15 mouse cellular contexts compared by ENCODE assay signal in the genomic region with DNA sequence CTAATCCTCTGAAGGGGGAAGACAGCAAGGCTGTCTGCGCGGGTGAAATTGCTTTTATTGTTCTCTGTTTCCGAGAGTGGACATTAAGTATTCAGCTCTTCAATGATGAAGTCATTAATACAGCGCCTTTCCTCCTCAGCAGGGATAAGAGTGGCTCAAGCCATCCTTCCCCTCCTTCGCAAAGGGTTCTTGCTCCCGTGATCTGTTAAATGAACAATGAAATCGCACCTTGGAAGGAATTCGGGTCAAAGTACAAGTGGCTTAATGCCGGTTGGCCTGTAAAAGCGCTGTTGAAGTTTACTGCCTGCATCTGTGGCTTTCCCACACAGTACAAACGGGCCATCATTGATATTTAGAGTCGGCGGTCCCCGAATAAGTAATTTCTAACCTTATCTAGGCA.
DNase-seq lines count a peak whose midpoint lies in the region; ATAC-seq and TF ChIP-seq lines count a peak whose summit lies in the region.
"Had no signal": no experiment of that assay in that cellular context is flagged by ENCODE, and none has a peak within 500 bp of the region (broad histone marks: within the 10 kb centered on the region; RNA-seq: fewer than 3 reads in every experiment).

No protein-coding gene starts in this region.

- no peak for TF ChIP-seq EP300 in lung, postnatal 0 days (IDR thresholded peaks at IDR 0.05)

- no peaks in the 10 kb centered on the region for H3K9me3 ChIP-seq in forebrain, embryonic 14.5 days (replicated peaks; ENCODE audit: control insufficient read depth, low read length)
- H3K9me3 ChIP-seq in forebrain, postnatal 0 days (ENCODE audit: low read length) = no peaks in the 10 kb centered on the region
- no peaks in the 10 kb centered on the region for H3K9me3 ChIP-seq in kidney, embryonic 15.5 days (replicated peaks)
- H3K9me3 ChIP-seq in neural tube, embryonic 12.5 days = no peaks in the 10 kb centered on the region
- H3K9me3 ChIP-seq in lung, postnatal 0 days (ENCODE audit: low read length) = no peaks in the 10 kb centered on the region
- H3K9me3 ChIP-seq: embryonic facial prominence, embryonic 15.5 days had no signal

- no peak for TF ChIP-seq POLR2A in bone marrow macrophage, adult 2 months (IDR thresholded peaks at IDR 0.05; ENCODE audit: borderline replicate concordance, low read depth, low read length)

- H3K27me3 ChIP-seq in forebrain, embryonic 14.5 days (replicated peaks; ENCODE audit: control insufficient read depth, insufficient read depth, low read length) = no peaks in the 10 kb centered on the region
- H3K27me3 ChIP-seq in forebrain, postnatal 0 days (ENCODE audit: insufficient read depth, low read length) = no peaks in the 10 kb centered on the region
- H3K27me3 ChIP-seq in kidney, embryonic 15.5 days = 0 out of 2 replicates have a peak, but pooled peaks cover 5% of the 10 kb centered on the region
- no peaks in the 10 kb centered on the region for H3K27me3 ChIP-seq in neural tube, embryonic 12.5 days (replicated peaks)
- no peaks in the 10 kb centered on the region for H3K27me3 ChIP-seq in lung, postnatal 0 days (replicated peaks; ENCODE audit: insufficient read depth, low read length)
- H3K27me3 ChIP-seq: embryonic facial prominence, embryonic 15.5 days; limb, embryonic 13.5 days had no signal

- H3K4me1 ChIP-seq in forebrain, embryonic 14.5 days (ENCODE audit: control insufficient read depth, insufficient read depth, low read length) = peaks cover 5% of the 10 kb centered on the region
- H3K4me1 ChIP-seq in forebrain, postnatal 0 days (ENCODE audit: insufficient read depth) = peaks cover 4% of the 10 kb centered on the region; the same call in 1 of the 2 replicates
- H3K4me1 ChIP-seq in bone marrow macrophage, adult 2 months (ENCODE audit: control insufficient read depth, insufficient read depth, low read length) = peaks cover 35% of the 10 kb centered on the region
- peaks cover 21% of the 10 kb centered on the region for H3K4me1 ChIP-seq in kidney, embryonic 15.5 days
- H3K4me1 ChIP-seq in neural tube, embryonic 12.5 days = peaks cover 3% of the 10 kb centered on the region; the same call in 1 of the 2 replicates
- no peaks in the 10 kb centered on the region for H3K4me1 ChIP-seq in lung, postnatal 0 days (ENCODE audit: insufficient read depth, low read depth, low read length)
- H3K4me1 ChIP-seq: embryonic facial prominence, embryonic 15.5 days had no signal

- H3K9ac ChIP-seq in forebrain, embryonic 14.5 days (ENCODE audit: low read length) = no peak overlapping the region; the same call in 1 of the 2 replicates
- no peak overlapping the region for H3K9ac ChIP-seq in forebrain, postnatal 0 days
- H3K9ac ChIP-seq in kidney, embryonic 15.5 days = no peak overlapping the region
- no peak overlapping the region for H3K9ac ChIP-seq in neural tube, embryonic 12.5 days
- no peak overlapping the region for H3K9ac ChIP-seq in lung, postnatal 0 days (replicated peaks; ENCODE audit: low read depth)
- H3K9ac ChIP-seq: embryonic facial prominence, embryonic 15.5 days; limb, embryonic 13.5 days had no signal

- H3K4me3 ChIP-seq in forebrain, embryonic 14.5 days (ENCODE audit: low read depth, low read length) = no peak overlapping the region
- H3K4me3 ChIP-seq in forebrain, postnatal 0 days (ENCODE audit: low read depth, low read length) = no peak overlapping the region
- H3K4me3 ChIP-seq in bone marrow macrophage, adult 2 months (ENCODE audit: insufficient read depth, low read length) = no peak overlapping the region
- H3K4me3 ChIP-seq in kidney, embryonic 15.5 days (replicated peaks) = no peak overlapping the region
- no peak overlapping the region for H3K4me3 ChIP-seq in neural tube, embryonic 12.5 days
- no peak overlapping the region for H3K4me3 ChIP-seq in left cerebral cortex, adult 2 months
- no peak overlapping the region for H3K4me3 ChIP-seq in lung, postnatal 0 days (ENCODE audit: low read depth, low read length)
- H3K4me3 ChIP-seq: embryonic facial prominence, embryonic 15.5 days; limb, embryonic 13.5 days had no signal

- no peak overlapping the region for H3K4me2 ChIP-seq in forebrain, embryonic 14.5 days (ENCODE audit: low read length)
- H3K4me2 ChIP-seq in forebrain, postnatal 0 days (ENCODE audit: low read depth) = no peak overlapping the region
- no peak overlapping the region for H3K4me2 ChIP-seq in kidney, embryonic 15.5 days
- H3K4me2 ChIP-seq in neural tube, embryonic 12.5 days (replicated peaks) = peak overlapping the region; percentile 24
- no peak overlapping the region for H3K4me2 ChIP-seq in lung, postnatal 0 days (replicated peaks; ENCODE audit: low read depth, low read length)
- H3K4me2 ChIP-seq: embryonic facial prominence, embryonic 15.5 days; limb, embryonic 13.5 days had no signal

- ATAC-seq in forebrain, embryonic 14.5 days = no peak
- ATAC-seq in forebrain, postnatal 0 days = no peak
- ATAC-seq in kidney, embryonic 15.5 days (replicated peaks; ENCODE audit: low FRiP score) = no peak
- no peak for ATAC-seq in neural tube, embryonic 12.5 days (ENCODE audit: low FRiP score, low read depth)
- ATAC-seq in lung, postnatal 0 days = no peak

- intact Hi-C loops in left cerebral cortex, postnatal 4 days (cut with DNase I) = no loop called here
- intact Hi-C loops in left cerebral cortex, adult 2 months (cut with DNase I) = no loop called here

- no peak overlapping the region for H3K27ac ChIP-seq in forebrain, embryonic 14.5 days (ENCODE audit: low read depth, low read length)
- no peak overlapping the region for H3K27ac ChIP-seq in forebrain, postnatal 0 days (ENCODE audit: low read depth, low read length)
- H3K27ac ChIP-seq in bone marrow macrophage, adult 2 months (ENCODE audit: insufficient read depth, low read depth, low read length) = peak overlapping the region; percentile 41
- H3K27ac ChIP-seq in kidney, embryonic 15.5 days = peak overlapping the region; percentile 18; the same call in 1 of the 2 replicates
- no peak overlapping the region for H3K27ac ChIP-seq in neural tube, embryonic 12.5 days
- H3K27ac ChIP-seq in left cerebral cortex, adult 2 months = no peak overlapping the region
- no peak overlapping the region for H3K27ac ChIP-seq in lung, postnatal 0 days (ENCODE audit: low read length)
- H3K27ac ChIP-seq: embryonic facial prominence, embryonic 15.5 days; limb, embryonic 13.5 days had no signal

- peak; percentile 11 for DNase-seq in forebrain, embryonic 14.5 days (ENCODE audit: low spot score)
- no peak for DNase-seq in forebrain, postnatal 0 days
- no peak for DNase-seq in left cerebral cortex, postnatal 4 days
- DNase-seq in left cerebral cortex, adult 2 months (ENCODE audit: extremely low spot score in 1 of 2, low spot score in 2 of 2) = no peak
- DNase-seq in lung, postnatal 0 days (ENCODE audit: low spot score) = no peak
- DNase-seq: adrenal gland, postnatal 25 days; B cell, adult 2 months; cerebellum, adult 9-11 months; gastrocnemius, postnatal 25 days; thymus, postnatal 25 days had no signal

- no peak for TF ChIP-seq CTCF in forebrain, postnatal 0 days (IDR thresholded peaks at IDR 0.05; ENCODE audit: low read depth)
- no peak for TF ChIP-seq CTCF in bone marrow macrophage, adult 2 months (IDR thresholded peaks at IDR 0.05; ENCODE audit: low read depth, low read length)
- TF ChIP-seq CTCF in left cerebral cortex, adult 2 months (IDR thresholded peaks at IDR 0.05) = no peak
- no peak for TF ChIP-seq CTCF in lung, postnatal 0 days (IDR thresholded peaks at IDR 0.05)

- H3K36me3 ChIP-seq in forebrain, embryonic 14.5 days (ENCODE audit: control insufficient read depth, insufficient read depth, low read length) = no peaks in the 10 kb centered on the region
- H3K36me3 ChIP-seq in forebrain, postnatal 0 days (ENCODE audit: insufficient read depth) = no peaks in the 10 kb centered on the region
- H3K36me3 ChIP-seq in kidney, embryonic 15.5 days = no peaks in the 10 kb centered on the region
- H3K36me3 ChIP-seq in neural tube, embryonic 12.5 days = no peaks in the 10 kb centered on the region
- H3K36me3 ChIP-seq in lung, postnatal 0 days (ENCODE audit: insufficient read depth, low read length) = no peaks in the 10 kb centered on the region
- H3K36me3 ChIP-seq: embryonic facial prominence, embryonic 15.5 days; limb, embryonic 13.5 days had no signal

- WGBS in forebrain, embryonic 14.5 days = 18% methylated on average over 14 of the region's 14 CpGs
- WGBS in forebrain, postnatal 0 days = 21% methylated on average over 14 of the region's 14 CpGs
- 29% methylated on average over 14 of the region's 14 CpGs for WGBS in kidney, embryonic 15.5 days
- WGBS in neural tube, embryonic 12.5 days = 18% methylated on average over 14 of the region's 14 CpGs
- 44% methylated on average over 14 of the region's 14 CpGs for whole genome bisulfite sequencing in lung, postnatal 0 days

Comparison
In these comparisons a context has a peak if more than half of its experiments do, and no peak if none do; other contexts are left out.
1. H3K27ac ChIP-seq: peak in bone marrow macrophage, adult 2 months (single experiment) and kidney, embryonic 15.5 days (single experiment); none in forebrain, embryonic 14.5 days (single experiment), forebrain, postnatal 0 days (single experiment), neural tube, embryonic 12.5 days (single experiment), left cerebral cortex, adult 2 months (single experiment) and lung, postnatal 0 days (single experiment).